Comparison of ENCODE assay signal across 8 mouse cellular contexts in the genomic region with DNA sequence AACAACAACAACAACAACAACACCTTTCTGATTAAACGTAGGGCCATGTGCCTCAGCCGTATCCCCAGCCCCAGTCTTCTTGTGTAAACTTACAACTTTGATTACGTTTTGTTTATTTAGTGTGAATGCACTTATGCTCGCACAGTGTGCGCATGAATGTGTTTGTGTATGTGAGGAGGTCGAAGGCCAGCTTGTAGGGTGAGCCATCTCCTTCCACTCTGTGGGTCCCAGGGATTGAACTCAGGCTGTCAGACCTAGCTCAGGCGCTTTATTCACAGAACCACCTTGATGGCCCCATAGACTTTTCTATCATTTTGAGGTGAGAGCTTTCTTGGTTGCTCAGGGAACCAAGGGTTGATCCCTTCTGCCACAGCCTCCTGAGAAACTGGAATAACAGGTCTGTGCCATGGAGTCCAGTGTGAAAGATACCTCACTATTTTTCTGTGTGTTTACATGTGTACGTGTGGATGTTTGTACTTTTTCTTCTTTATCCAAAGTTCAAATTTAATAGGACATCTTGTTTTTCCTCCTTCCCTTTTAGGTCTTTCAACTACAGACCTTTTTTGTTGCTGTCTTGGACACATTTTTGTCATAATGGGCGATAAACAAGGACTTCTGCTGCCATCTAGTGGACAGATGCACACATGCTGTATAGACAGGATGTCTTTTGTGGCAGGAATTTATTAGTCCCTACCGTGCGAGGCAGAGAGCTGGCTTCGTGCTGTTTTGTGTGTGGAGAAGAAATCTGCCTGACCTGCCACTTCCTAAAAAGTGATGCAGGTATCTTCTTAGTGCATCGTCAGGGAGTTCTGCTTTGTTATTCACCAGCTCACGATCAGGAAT. TPM values are rescaled to one million over a fixed set of nuclear protein-coding genes. Genes with fewer than 3 reads are reported as not detected.
A peak's percentile ranks its signal among the peaks of the same experiment; 100 is the strongest.
DNase-seq lines count a peak whose midpoint lies in the region; ATAC-seq and TF ChIP-seq lines count a peak whose summit lies in the region.

No protein-coding gene starts in this region.

- H3K4me2 ChIP-seq in kidney, embryonic 15.5 days: peak overlapping the region; percentile 27; the same call in 1 of the 2 replicates
- H3K4me2 ChIP-seq in liver, embryonic 11.5 days: no peak overlapping the region
- H3K4me2 ChIP-seq in neural tube, embryonic 11.5 days (ENCODE audit: low read depth): no peak overlapping the region

- peak; percentile 86 for DNase-seq in CD4-positive helper T cell, adult 2 months (ENCODE audit: low read depth, low spot score)
- peak; percentile 38 for DNase-seq in adrenal gland, adult 8-10 months
- peak; percentile 78 for DNase-seq in embryonic facial prominence, embryonic 10.5 days (ENCODE audit: low spot score)
- DNase-seq in heart, embryonic 10.5 days (ENCODE audit: low spot score): peak; percentile 87
- peak; percentile 48 for DNase-seq in liver, embryonic 11.5 days (ENCODE audit: low spot score)
- peak; percentile 76 for DNase-seq in neural tube, embryonic 11.5 days (ENCODE audit: low spot score)

- H3K9ac ChIP-seq in kidney, embryonic 15.5 days: no peak overlapping the region
- H3K9ac ChIP-seq in liver, embryonic 11.5 days (ENCODE audit: low read depth, low read length): no peak overlapping the region
- no peak overlapping the region for H3K9ac ChIP-seq in neural tube, embryonic 11.5 days (ENCODE audit: low read length)

- H3K4me3 ChIP-seq in embryonic facial prominence, embryonic 10.5 days: no peak overlapping the region
- no peak overlapping the region for H3K4me3 ChIP-seq in heart, embryonic 10.5 days
- no peak overlapping the region for H3K4me3 ChIP-seq in kidney, embryonic 15.5 days (replicated peaks)
- no peak overlapping the region for H3K4me3 ChIP-seq in liver, embryonic 11.5 days (ENCODE audit: low read depth, low read length)
- no peak overlapping the region for H3K4me3 ChIP-seq in neural tube, embryonic 11.5 days (ENCODE audit: low read depth, low read length)
- no peak overlapping the region for H3K4me3 ChIP-seq in testis, adult 2 months (ENCODE audit: control insufficient read depth, low read depth, low read length)

- H3K4me1 ChIP-seq in embryonic facial prominence, embryonic 10.5 days: peaks cover 18% of the 10 kb centered on the region
- H3K4me1 ChIP-seq in heart, embryonic 10.5 days: peaks cover 10% of the 10 kb centered on the region
- H3K4me1 ChIP-seq in kidney, embryonic 15.5 days: 0 out of 2 replicates have a peak, but pooled peaks cover 3% of the 10 kb centered on the region
- H3K4me1 ChIP-seq in liver, embryonic 11.5 days (replicated peaks; ENCODE audit: control insufficient read depth, insufficient read depth, low read length): peaks cover 12% of the 10 kb centered on the region; the same call in 1 of the 2 replicates
- H3K4me1 ChIP-seq in neural tube, embryonic 11.5 days (ENCODE audit: control insufficient read depth, insufficient read depth, low read length): no peaks in the 10 kb centered on the region
- H3K4me1 ChIP-seq in testis, adult 2 months (ENCODE audit: control insufficient read depth, insufficient read depth, low read length): no peaks in the 10 kb centered on the region

- ATAC-seq in kidney, embryonic 15.5 days (replicated peaks; ENCODE audit: low FRiP score): peak; percentile 71
- ATAC-seq in liver, embryonic 11.5 days (replicated peaks; ENCODE audit: low FRiP score): peak; percentile 50; the same call in 1 of the 2 replicates
- peak; percentile 63 for ATAC-seq in neural tube, embryonic 11.5 days (ENCODE audit: insufficient read depth, low FRiP score, low TSS enrichment)

- H3K27ac ChIP-seq in embryonic facial prominence, embryonic 10.5 days (replicated peaks): peak overlapping the region; percentile 66
- no peak overlapping the region for H3K27ac ChIP-seq in heart, embryonic 10.5 days
- H3K27ac ChIP-seq in kidney, embryonic 15.5 days: no peak overlapping the region
- H3K27ac ChIP-seq in liver, embryonic 11.5 days (ENCODE audit: low read depth, low read length): no peak overlapping the region
- no peak overlapping the region for H3K27ac ChIP-seq in neural tube, embryonic 11.5 days (ENCODE audit: low read depth, low read length)
- no peak overlapping the region for H3K27ac ChIP-seq in testis, adult 2 months (ENCODE audit: control insufficient read depth, insufficient read depth, low read depth, low read length)

- peak; percentile 22; the same call in 1 of the 2 replicates for TF ChIP-seq CTCF in testis, adult 2 months (IDR thresholded peaks at IDR 0.05; ENCODE audit: control insufficient read depth, insufficient read depth, insufficient replicate concordance, low read depth, low read length)

- TF ChIP-seq POLR2A in testis, adult 2 months (IDR thresholded peaks at IDR 0.05; ENCODE audit: control insufficient read depth, low read depth, low read length): no peak

- WGBS in embryonic facial prominence, embryonic 10.5 days: 38% methylated on average over 14 of the region's 14 CpGs
- WGBS in heart, embryonic 10.5 days: 35% methylated on average over 14 of the region's 14 CpGs
- WGBS in kidney, embryonic 15.5 days: 36% methylated on average over 14 of the region's 14 CpGs
- WGBS in liver, embryonic 11.5 days: 38% methylated on average over 14 of the region's 14 CpGs
- 42% methylated on average over 14 of the region's 14 CpGs for WGBS in neural tube, embryonic 11.5 days

- H3K36me3 ChIP-seq in embryonic facial prominence, embryonic 10.5 days (replicated peaks): no peaks in the 10 kb centered on the region
- no peaks in the 10 kb centered on the region for H3K36me3 ChIP-seq in heart, embryonic 10.5 days
- H3K36me3 ChIP-seq in kidney, embryonic 15.5 days: no peaks in the 10 kb centered on the region
- no peaks in the 10 kb centered on the region for H3K36me3 ChIP-seq in liver, embryonic 11.5 days (ENCODE audit: control insufficient read depth, insufficient read depth, low read length)
- H3K36me3 ChIP-seq in neural tube, embryonic 11.5 days (ENCODE audit: control insufficient read depth, insufficient read depth, low read length): no peaks in the 10 kb centered on the region
- no peaks in the 10 kb centered on the region for H3K36me3 ChIP-seq in testis, adult 2 months (ENCODE audit: control insufficient read depth, insufficient read depth, low read length)

- H3K9me3 ChIP-seq in embryonic facial prominence, embryonic 10.5 days: no peaks in the 10 kb centered on the region; the same call in 1 of the 2 replicates
- no peaks in the 10 kb centered on the region for H3K9me3 ChIP-seq in heart, embryonic 10.5 days
- H3K9me3 ChIP-seq in kidney, embryonic 15.5 days (replicated peaks): no peaks in the 10 kb centered on the region
- H3K9me3 ChIP-seq in liver, embryonic 11.5 days (ENCODE audit: control insufficient read depth, low read length): no peaks in the 10 kb centered on the region
- H3K9me3 ChIP-seq in neural tube, embryonic 11.5 days (ENCODE audit: control insufficient read depth, low read length): no peaks in the 10 kb centered on the region

- H3K27me3 ChIP-seq in embryonic facial prominence, embryonic 10.5 days (replicated peaks; ENCODE audit: low read depth, poor library complexity, severe bottlenecking): peaks cover 12% of the 10 kb centered on the region; the same call in 1 of the 2 replicates
- H3K27me3 ChIP-seq in heart, embryonic 10.5 days (ENCODE audit: insufficient read depth, poor library complexity, severe bottlenecking): no peaks in the 10 kb centered on the region
- peaks cover 5% of the 10 kb centered on the region; the same call in 1 of the 2 replicates for H3K27me3 ChIP-seq in kidney, embryonic 15.5 days
- H3K27me3 ChIP-seq in liver, embryonic 11.5 days (replicated peaks; ENCODE audit: control insufficient read depth, insufficient read depth, low read length): no peaks in the 10 kb centered on the region
- H3K27me3 ChIP-seq in neural tube, embryonic 11.5 days (ENCODE audit: control insufficient read depth, insufficient read depth, low read length): no peaks in the 10 kb centered on the region
- H3K27me3 ChIP-seq in testis, adult 2 months (ENCODE audit: control insufficient read depth, insufficient read depth, low read length): no peaks in the 10 kb centered on the region

RNA-seq across cellular contexts. Expression of a gene that starts 18.4 kb away (rescaled TPM):
- total RNA-seq in adrenal gland, adult 8-10 months (2022): 10 to 100 TPM; 65.6 to 78.4 (median 73.2) TPM
- 45.5 and 57.5 TPM in 2 replicates for polyA plus RNA-seq in embryonic facial prominence, embryonic 10.5 days (2016; fragmentation: Nextera tagmentation; extraction: Ambion mirVana)
- polyA plus RNA-seq in heart, embryonic 10.5 days (2016; fragmentation: Nextera tagmentation; extraction: Ambion mirVana): 42.4 and 50.3 TPM in 2 replicates
- 56.6 and 63.8 TPM in 2 replicates for polyA plus RNA-seq in kidney, embryonic 15.5 days (2015; fragmentation: Nextera tagmentation; extraction: Ambion mirVana)
- 24.3 and 30.5 TPM in 2 replicates for polyA plus RNA-seq in liver, embryonic 11.5 days (2014; fragmentation: Nextera tagmentation; extraction: Ambion mirVana)
- polyA plus RNA-seq in neural tube, embryonic 11.5 days (2014; fragmentation: Nextera tagmentation; extraction: Ambion mirVana): 45.7 and 52.6 TPM in 2 replicates
- 50.7 and 55.1 TPM in 2 replicates for polyA plus RNA-seq in testis, adult 2 months (2012; rRNA removed)

RNA-seq across cellular contexts. Expression of a gene that starts 26.0 kb away (rescaled TPM):
- 1 to 10 TPM in 3 of 4 experiments, under 1 TPM in 1; 0.99 to 3.0 (median 1.8) TPM for total RNA-seq in adrenal gland, adult 8-10 months (2022)
- polyA plus RNA-seq in embryonic facial prominence, embryonic 10.5 days (2016; fragmentation: Nextera tagmentation; extraction: Ambion mirVana): not detected in 2 replicates
- not detected in 2 replicates for polyA plus RNA-seq in heart, embryonic 10.5 days (2016; fragmentation: Nextera tagmentation; extraction: Ambion mirVana)
- 2.1 and 2.6 TPM in 2 replicates for polyA plus RNA-seq in kidney, embryonic 15.5 days (2015; fragmentation: Nextera tagmentation; extraction: Ambion mirVana)
- polyA plus RNA-seq in liver, embryonic 11.5 days (2014; fragmentation: Nextera tagmentation; extraction: Ambion mirVana): not detected in 2 replicates
- not detected in 2 replicates for polyA plus RNA-seq in neural tube, embryonic 11.5 days (2014; fragmentation: Nextera tagmentation; extraction: Ambion mirVana)
- polyA plus RNA-seq in testis, adult 2 months (2012; rRNA removed): 0.10 TPM in 1 of 2 replicates, not detected in the other

RNA-seq across cellular contexts. Expression of a gene that starts 32.3 kb away (rescaled TPM):
- under 1 TPM in 1 of 4 experiments, not detected in 3; 0.48 TPM for total RNA-seq in adrenal gland, adult 8-10 months (2022)
- polyA plus RNA-seq in embryonic facial prominence, embryonic 10.5 days (2016; fragmentation: Nextera tagmentation; extraction: Ambion mirVana): not detected in 2 replicates
- polyA plus RNA-seq in heart, embryonic 10.5 days (2016; fragmentation: Nextera tagmentation; extraction: Ambion mirVana): not detected in 2 replicates
- not detected in 2 replicates for polyA plus RNA-seq in kidney, embryonic 15.5 days (2015; fragmentation: Nextera tagmentation; extraction: Ambion mirVana)
- not detected in 2 replicates for polyA plus RNA-seq in liver, embryonic 11.5 days (2014; fragmentation: Nextera tagmentation; extraction: Ambion mirVana)
- not detected in 2 replicates for polyA plus RNA-seq in neural tube, embryonic 11.5 days (2014; fragmentation: Nextera tagmentation; extraction: Ambion mirVana)
- not detected in 2 replicates for polyA plus RNA-seq in testis, adult 2 months (2012; rRNA removed)

RNA-seq across cellular contexts. Expression of a gene that starts 33.7 kb away (rescaled TPM):
- total RNA-seq in adrenal gland, adult 8-10 months (2022): 10 to 100 TPM; 19.1 to 27.2 (median 25.1) TPM
- polyA plus RNA-seq in embryonic facial prominence, embryonic 10.5 days (2016; fragmentation: Nextera tagmentation; extraction: Ambion mirVana): 31.0 and 33.0 TPM in 2 replicates
- 18.2 and 23.2 TPM in 2 replicates for polyA plus RNA-seq in heart, embryonic 10.5 days (2016; fragmentation: Nextera tagmentation; extraction: Ambion mirVana)
- polyA plus RNA-seq in kidney, embryonic 15.5 days (2015; fragmentation: Nextera tagmentation; extraction: Ambion mirVana): 18.0 and 19.5 TPM in 2 replicates
- polyA plus RNA-seq in liver, embryonic 11.5 days (2014; fragmentation: Nextera tagmentation; extraction: Ambion mirVana): 12.6 and 14.6 TPM in 2 replicates
- polyA plus RNA-seq in neural tube, embryonic 11.5 days (2014; fragmentation: Nextera tagmentation; extraction: Ambion mirVana): 11.8 and 13.0 TPM in 2 replicates
- polyA plus RNA-seq in testis, adult 2 months (2012; rRNA removed): 5.0 and 5.1 TPM in 2 replicates

RNA-seq across cellular contexts. Expression of a gene that starts 34.3 kb away (rescaled TPM):
- under 1 TPM in 3 of 4 experiments, not detected in 1; 0.05 to 0.22 (median 0.06) TPM for total RNA-seq in adrenal gland, adult 8-10 months (2022)
- 0.09 and 0.15 TPM in 2 replicates for polyA plus RNA-seq in embryonic facial prominence, embryonic 10.5 days (2016; fragmentation: Nextera tagmentation; extraction: Ambion mirVana)
- polyA plus RNA-seq in heart, embryonic 10.5 days (2016; fragmentation: Nextera tagmentation; extraction: Ambion mirVana): 0.12 and 0.30 TPM in 2 replicates
- polyA plus RNA-seq in kidney, embryonic 15.5 days (2015; fragmentation: Nextera tagmentation; extraction: Ambion mirVana): 0.33 and 0.65 TPM in 2 replicates
- polyA plus RNA-seq in liver, embryonic 11.5 days (2014; fragmentation: Nextera tagmentation; extraction: Ambion mirVana): 0.47 and 0.60 TPM in 2 replicates
- polyA plus RNA-seq in neural tube, embryonic 11.5 days (2014; fragmentation: Nextera tagmentation; extraction: Ambion mirVana): 0.13 and 0.22 TPM in 2 replicates
- 1.0 and 1.1 TPM in 2 replicates for polyA plus RNA-seq in testis, adult 2 months (2012; rRNA removed)
